Mouse (Mus musculus): Measurements from ENCODE around the gene Gcc2. TPM values are rescaled to one million over a fixed set of nuclear protein-coding genes. Genes with fewer than 3 reads are reported as not detected.
A peak's percentile ranks its signal among the peaks of the same experiment; 100 is the strongest.

The Gcc2 gene
- total RNA-seq (2014; rRNA removed; ENCODE audit: low replicate concordance): 11.4 and 16.6 TPM in 2 replicates
- polyA plus RNA-seq (2015; fragmentation: Nextera tagmentation; extraction: Ambion mirVana): 33.9 and 37.3 TPM in 2 replicates

- Histone ChIP-seq H3K9me3 (replicated peaks; ENCODE audit: control insufficient read depth, low read length) (no peaks in the 10 kb centered on the region), H3K27me3 (ENCODE audit: control insufficient read depth, insufficient read depth, low read length) (no peaks in the 10 kb centered on the region), H3K36me3 (replicated peaks; ENCODE audit: control insufficient read depth, insufficient read depth, low read length) (0 out of 2 replicates have a peak, but pooled peaks cover 14% of the 10 kb centered on the region), H3K9ac (replicated peaks; ENCODE audit: low read depth, low read length) (peak within 1 kb of the TSS; percentile 69), H3K4me1 (ENCODE audit: control insufficient read depth, insufficient read depth) (peaks cover 9% of the 10 kb centered on the region; the same call in 1 of the 2 replicates), H3K27ac (ENCODE audit: low read depth) (peak within 1 kb of the TSS; percentile 68), H3K4me3 (ENCODE audit: low read depth, low read length) (peak within 1 kb of the TSS; percentile 89), H3K4me2 (ENCODE audit: low read depth, low read length) (peak within 1 kb of the TSS; percentile 68)
- DNase-seq (ENCODE audit: low spot score) (peak; percentile 95), ATAC-seq (ENCODE audit: insufficient read depth, low read depth) (peak; percentile 98)
- under 1% methylated on average over 58 of the region's 58 CpGs for WGBS
- TF ChIP-seq EP300 (IDR thresholded peaks at IDR 0.05; ENCODE audit: low read depth) (no peak), CTCF (IDR thresholded peaks at IDR 0.05; ENCODE audit: low read depth) (no peak)
These were observed at the start of gene Gcc2 for GRCm38 (mm10) chr10:58255213-58255892. Gene Gcc2 (plus strand): TSS chr10:58255497.

- H3K9ac ChIP-seq (replicated peaks; ENCODE audit: low read depth, low read length): no peak overlapping the region
- H3K36me3 ChIP-seq (replicated peaks; ENCODE audit: control insufficient read depth, insufficient read depth, low read length): no peaks in the 10 kb centered on the region
- no peak for TF ChIP-seq CTCF (IDR thresholded peaks at IDR 0.05; ENCODE audit: low read depth)
- no peak for TF ChIP-seq EP300 (IDR thresholded peaks at IDR 0.05; ENCODE audit: low read depth)
- WGBS: 35% methylated on average over 1 of the region's 1 CpGs
- H3K4me2 ChIP-seq (ENCODE audit: low read depth, low read length): no peak overlapping the region
- no peaks in the 10 kb centered on the region for H3K4me1 ChIP-seq (ENCODE audit: control insufficient read depth, insufficient read depth)
- no peaks in the 10 kb centered on the region for H3K27me3 ChIP-seq (ENCODE audit: control insufficient read depth, insufficient read depth, low read length)
- no peak overlapping the region for H3K4me3 ChIP-seq (ENCODE audit: low read depth, low read length)
- DNase-seq (ENCODE audit: low spot score): no peak
- ATAC-seq (ENCODE audit: insufficient read depth, low read depth): 0 out of 2 replicates have a peak, but pooled peaks have one; percentile 11
- H3K27ac ChIP-seq (ENCODE audit: low read depth): no peak overlapping the region
- no peaks in the 10 kb centered on the region for H3K9me3 ChIP-seq (replicated peaks; ENCODE audit: control insufficient read depth, low read length)
These were observed 49.3 kb upstream of the Gcc2 start for GRCm38 (mm10) chr10:58205986-58206385.

- DNase-seq (ENCODE audit: low spot score): no peak
- TF ChIP-seq CTCF (IDR thresholded peaks at IDR 0.05; ENCODE audit: low read depth) (no peak), EP300 (IDR thresholded peaks at IDR 0.05; ENCODE audit: low read depth) (no peak)
- H3K9me3 ChIP-seq (replicated peaks; ENCODE audit: control insufficient read depth, low read length): 0 out of 2 replicates have a peak, but pooled peaks cover 1% of the 10 kb centered on the region
- no peak overlapping the region for H3K4me3 ChIP-seq (ENCODE audit: low read depth, low read length)
- WGBS: 73% methylated on average over 4 of the region's 4 CpGs
- no peak overlapping the region for H3K27ac ChIP-seq (ENCODE audit: low read depth)
- H3K4me1 ChIP-seq (ENCODE audit: control insufficient read depth, insufficient read depth): no peaks in the 10 kb centered on the region
- H3K36me3 ChIP-seq (replicated peaks; ENCODE audit: control insufficient read depth, insufficient read depth, low read length): no peaks in the 10 kb centered on the region
- no peak overlapping the region for H3K4me2 ChIP-seq (ENCODE audit: low read depth, low read length)
- no peak overlapping the region for H3K9ac ChIP-seq (replicated peaks; ENCODE audit: low read depth, low read length)
- H3K27me3 ChIP-seq (ENCODE audit: control insufficient read depth, insufficient read depth, low read length): no peaks in the 10 kb centered on the region
- no peak for ATAC-seq (ENCODE audit: insufficient read depth, low read depth)
These were observed 48.5 kb upstream of the Gcc2 start for GRCm38 (mm10) chr10:58206639-58207404.

- 58% methylated on average over 2 of the region's 2 CpGs for WGBS
- DNase-seq (ENCODE audit: low spot score) (no peak), ATAC-seq (ENCODE audit: insufficient read depth, low read depth) (no peak)
- peaks cover 3% of the 10 kb centered on the region; the same call in 1 of the 2 replicates for H3K9me3 ChIP-seq (replicated peaks; ENCODE audit: control insufficient read depth, low read length)
- TF ChIP-seq EP300 (IDR thresholded peaks at IDR 0.05; ENCODE audit: low read depth) (no peak), CTCF (IDR thresholded peaks at IDR 0.05; ENCODE audit: low read depth) (no peak)
- H3K27me3 ChIP-seq (ENCODE audit: control insufficient read depth, insufficient read depth, low read length): no peaks in the 10 kb centered on the region
- H3K27ac ChIP-seq (ENCODE audit: low read depth): no peak overlapping the region
- no peak overlapping the region for H3K9ac ChIP-seq (replicated peaks; ENCODE audit: low read depth, low read length)
- no peak overlapping the region for H3K4me3 ChIP-seq (ENCODE audit: low read depth, low read length)
- H3K36me3 ChIP-seq (replicated peaks; ENCODE audit: control insufficient read depth, insufficient read depth, low read length): no peaks in the 10 kb centered on the region
- no peaks in the 10 kb centered on the region for H3K4me1 ChIP-seq (ENCODE audit: control insufficient read depth, insufficient read depth)
- H3K4me2 ChIP-seq (ENCODE audit: low read depth, low read length): no peak overlapping the region
These were observed 45.4 kb upstream of the Gcc2 start for GRCm38 (mm10) chr10:58209710-58210467.

GRCm38 (mm10) chr10:58210514-58210913 lies 44.8 kb upstream of the Gcc2 start:
- TF ChIP-seq EP300 (IDR thresholded peaks at IDR 0.05; ENCODE audit: low read depth): no peak
- TF ChIP-seq CTCF (IDR thresholded peaks at IDR 0.05; ENCODE audit: low read depth): no peak
- no peaks in the 10 kb centered on the region for H3K27me3 ChIP-seq (ENCODE audit: control insufficient read depth, insufficient read depth, low read length)
- H3K4me2 ChIP-seq (ENCODE audit: low read depth, low read length): no peak overlapping the region
- DNase-seq (ENCODE audit: low spot score) (no peak), ATAC-seq (ENCODE audit: insufficient read depth, low read depth) (no peak)
- no peak overlapping the region for H3K9ac ChIP-seq (replicated peaks; ENCODE audit: low read depth, low read length)
- WGBS: 42% methylated on average over 1 of the region's 1 CpGs
- H3K9me3 ChIP-seq (replicated peaks; ENCODE audit: control insufficient read depth, low read length): peaks cover 3% of the 10 kb centered on the region; the same call in 1 of the 2 replicates
- H3K4me3 ChIP-seq (ENCODE audit: low read depth, low read length): no peak overlapping the region
- no peak overlapping the region for H3K27ac ChIP-seq (ENCODE audit: low read depth)
- H3K4me1 ChIP-seq (ENCODE audit: control insufficient read depth, insufficient read depth): no peaks in the 10 kb centered on the region
- no peaks in the 10 kb centered on the region for H3K36me3 ChIP-seq (replicated peaks; ENCODE audit: control insufficient read depth, insufficient read depth, low read length)
